Mouse (Mus musculus): ENCODE measurements at regions not wholly inside any gene's neighbourhood (a gene's known extent, or its start where the extent isn't known, plus 50 kb on each side); places are given as distances from the start of the nearest gene placed in this dataset.

DNA sequence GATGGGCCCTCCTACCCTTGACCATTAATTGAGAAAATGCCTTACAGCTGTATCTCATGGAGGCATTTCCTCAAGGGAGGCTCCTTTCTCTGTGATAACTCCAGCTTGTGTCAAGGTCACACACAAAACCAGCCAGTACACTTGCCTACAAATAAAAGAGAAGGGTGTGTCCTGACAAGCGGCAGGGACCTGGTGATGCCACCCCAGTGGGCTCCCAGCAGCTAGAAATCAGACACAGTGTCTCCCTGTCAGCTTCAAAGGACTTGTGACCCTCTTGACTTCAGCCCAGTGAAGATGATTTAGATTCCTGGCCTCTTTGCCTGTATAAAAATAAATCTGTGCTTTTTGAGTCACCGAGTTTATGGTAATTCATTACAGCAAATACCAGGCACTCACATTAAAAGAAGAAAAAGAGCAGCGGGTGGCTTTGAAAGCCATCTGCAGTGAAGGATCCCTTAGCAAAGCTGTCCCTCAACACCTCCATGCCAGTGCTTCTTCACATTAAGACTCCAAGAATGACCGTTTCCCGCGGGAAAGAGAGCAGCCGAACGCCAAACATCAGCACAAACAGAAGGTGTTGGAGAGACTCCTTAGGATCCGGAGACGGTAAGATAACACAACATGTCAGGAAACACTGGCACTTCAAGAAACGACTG is 273.5 kb downstream of the Gxylt1 start:
- TF ChIP-seq NANOG (IDR thresholded peaks at IDR 0.05; ENCODE audit: borderline replicate concordance, low read length) (no peak), POU5F1 (IDR thresholded peaks at IDR 0.05; ENCODE audit: borderline replicate concordance, low read length) (no peak)
- Histone ChIP-seq H3K4me1 (replicated peaks; ENCODE audit: low read depth, low read length) (peaks cover 66% of the 10 kb centered on the region), H3K36me3 (ENCODE audit: insufficient read depth, low read length) (no peaks in the 10 kb centered on the region), H3K4me3 (replicated peaks; ENCODE audit: low read length) (peak overlapping the region; percentile 80), H3K27me3 (ENCODE audit: insufficient read depth, low read length) (no peaks in the 10 kb centered on the region), H3K9me3 (ENCODE audit: low read length) (peaks cover 8% of the 10 kb centered on the region)

DNA sequence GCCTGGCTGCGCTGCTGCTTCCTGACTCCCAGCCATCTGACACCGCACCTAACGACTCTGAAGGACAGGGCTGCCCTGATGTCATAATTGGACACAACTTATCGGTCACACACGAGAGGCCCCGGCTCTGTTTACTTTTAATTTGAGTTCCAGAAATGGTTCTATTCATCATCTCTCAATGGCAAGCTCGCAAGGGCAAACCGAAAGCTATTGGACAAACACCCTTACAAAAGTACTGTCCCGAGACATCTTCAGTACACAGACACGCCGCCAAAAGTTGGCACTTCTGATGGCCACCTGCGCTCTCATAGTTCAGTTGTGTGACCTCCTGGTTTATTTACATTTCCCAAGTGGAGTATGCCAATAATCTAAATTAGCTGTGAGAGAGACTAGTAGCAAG is 274.9 kb downstream of the Gxylt1 start:
- TF ChIP-seq NANOG (IDR thresholded peaks at IDR 0.05; ENCODE audit: borderline replicate concordance, low read length) (no peak), CTCF (conservative IDR thresholded peaks at IDR 0.05; ENCODE audit: low read length) (no peak), POU5F1 (IDR thresholded peaks at IDR 0.05; ENCODE audit: borderline replicate concordance, low read length) (no peak)
- Histone ChIP-seq H3K4me3 (replicated peaks; ENCODE audit: low read length) (no peak overlapping the region), H3K27me3 (ENCODE audit: insufficient read depth, low read length) (no peaks in the 10 kb centered on the region), H3K4me1 (replicated peaks; ENCODE audit: low read depth, low read length) (peaks cover 54% of the 10 kb centered on the region), H3K36me3 (ENCODE audit: insufficient read depth, low read length) (no peaks in the 10 kb centered on the region), H3K9me3 (ENCODE audit: low read length) (peaks cover 8% of the 10 kb centered on the region)

DNA sequence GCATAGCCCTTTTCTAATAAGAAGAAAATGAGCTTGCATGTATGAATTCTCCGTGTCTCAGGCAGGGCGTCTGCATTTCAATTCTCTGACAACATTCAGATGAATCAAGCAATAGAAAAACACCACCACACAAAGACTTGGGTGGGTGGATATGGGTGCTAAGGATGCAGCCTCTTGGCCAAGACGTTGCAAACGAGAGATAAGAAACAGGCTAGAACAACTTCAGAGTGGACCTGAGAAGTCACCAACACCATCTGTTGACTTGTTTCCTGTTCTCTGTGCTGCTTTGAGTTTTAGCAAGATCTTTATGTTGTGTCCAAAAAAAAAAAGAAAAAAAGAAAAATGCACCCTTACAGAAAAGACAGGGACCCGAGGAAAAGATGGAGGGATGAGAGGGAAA is 277.0 kb downstream of the Gxylt1 start:
- H3K36me3 ChIP-seq (ENCODE audit: insufficient read depth, low read length) = no peaks in the 10 kb centered on the region
- no peak overlapping the region for H3K4me3 ChIP-seq (replicated peaks; ENCODE audit: low read length)
- H3K27me3 ChIP-seq (ENCODE audit: insufficient read depth, low read length) = peaks cover 3% of the 10 kb centered on the region; the same call in 1 of the 2 replicates
- H3K9me3 ChIP-seq (ENCODE audit: low read length) = peaks cover 8% of the 10 kb centered on the region
- H3K4me1 ChIP-seq (replicated peaks; ENCODE audit: low read depth, low read length) = peaks cover 32% of the 10 kb centered on the region
- TF ChIP-seq NANOG (IDR thresholded peaks at IDR 0.05; ENCODE audit: borderline replicate concordance, low read length) (no peak), POU5F1 (IDR thresholded peaks at IDR 0.05; ENCODE audit: borderline replicate concordance, low read length) (no peak)

DNA sequence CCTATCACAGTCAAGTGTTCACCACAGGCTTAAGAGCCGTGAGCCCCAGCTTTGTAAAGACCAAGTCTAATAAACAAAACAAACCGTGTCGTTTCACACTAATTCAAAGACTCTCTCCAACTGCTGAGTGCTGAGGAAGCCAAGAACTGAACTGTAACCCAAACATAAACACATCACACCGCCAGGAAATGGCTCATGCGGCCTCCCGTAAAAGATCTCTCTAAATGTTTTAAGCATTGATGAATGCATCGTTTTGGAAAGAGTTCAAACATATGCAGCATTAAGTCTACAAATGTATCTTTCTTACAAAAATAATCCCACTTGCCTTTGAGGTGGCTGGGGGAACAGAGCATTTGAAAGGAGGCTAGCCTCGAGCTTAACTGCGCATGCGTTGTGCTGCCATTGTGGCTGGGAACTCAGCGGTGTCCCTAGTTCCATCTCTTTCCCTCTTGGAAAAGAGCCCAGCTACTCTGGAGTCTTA is 280.7 kb downstream of the Gxylt1 start:
- TF ChIP-seq POU5F1 (IDR thresholded peaks at IDR 0.05; ENCODE audit: borderline replicate concordance, low read length) (no peak), CTCF (conservative IDR thresholded peaks at IDR 0.05; ENCODE audit: low read length) (no peak), NANOG (IDR thresholded peaks at IDR 0.05; ENCODE audit: borderline replicate concordance, low read length) (no peak)
- H3K9me3 ChIP-seq (ENCODE audit: low read length) = peaks cover 8% of the 10 kb centered on the region
- peaks cover 3% of the 10 kb centered on the region; the same call in 1 of the 2 replicates for H3K27me3 ChIP-seq (ENCODE audit: insufficient read depth, low read length)
- no peak overlapping the region for H3K4me3 ChIP-seq (replicated peaks; ENCODE audit: low read length)
- peaks cover under 1% of the 10 kb centered on the region for H3K4me1 ChIP-seq (replicated peaks; ENCODE audit: low read depth, low read length)
- H3K36me3 ChIP-seq (ENCODE audit: insufficient read depth, low read length) = no peaks in the 10 kb centered on the region

DNA sequence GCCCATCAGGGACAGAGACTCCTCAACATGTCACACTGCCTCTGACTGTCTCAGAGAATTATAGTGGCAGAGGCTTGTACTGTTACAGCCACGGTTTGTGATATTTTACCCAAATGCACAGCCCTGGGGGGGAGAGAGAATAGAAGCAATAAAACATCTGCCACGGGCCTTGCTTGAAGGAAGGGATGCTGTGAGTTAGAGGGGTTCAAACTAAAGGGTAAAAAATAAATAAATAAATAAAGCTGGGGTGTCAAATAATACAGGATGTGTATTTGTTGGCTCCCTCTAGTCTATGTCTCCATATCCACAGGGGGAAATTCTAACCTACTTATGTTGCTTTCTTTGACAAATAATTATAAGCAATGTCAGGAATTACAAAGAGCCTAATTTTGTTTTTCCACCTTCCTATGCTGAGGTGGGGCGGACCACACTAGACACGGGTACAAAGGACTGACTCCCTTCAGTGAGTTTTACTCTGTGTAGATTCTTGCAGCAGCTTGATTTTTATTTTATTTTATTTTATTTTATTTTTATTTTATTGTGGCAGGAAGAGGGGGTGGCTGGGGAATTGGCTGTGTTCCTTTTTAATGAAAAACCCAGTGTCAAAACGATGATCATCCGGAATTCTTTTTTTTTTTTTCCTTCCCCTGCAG is 281.3 kb downstream of the Gxylt1 start:
- no peak for TF ChIP-seq NANOG (IDR thresholded peaks at IDR 0.05; ENCODE audit: borderline replicate concordance, low read length)
- TF ChIP-seq POU5F1 (IDR thresholded peaks at IDR 0.05; ENCODE audit: borderline replicate concordance, low read length) = no peak
- no peak for TF ChIP-seq CTCF (conservative IDR thresholded peaks at IDR 0.05; ENCODE audit: low read length)
- Histone ChIP-seq H3K9me3 (ENCODE audit: low read length) (peaks cover 8% of the 10 kb centered on the region), H3K4me1 (replicated peaks; ENCODE audit: low read depth, low read length) (no peaks in the 10 kb centered on the region), H3K27me3 (ENCODE audit: insufficient read depth, low read length) (peaks cover 3% of the 10 kb centered on the region; the same call in 1 of the 2 replicates), H3K4me3 (replicated peaks; ENCODE audit: low read length) (no peak overlapping the region), H3K36me3 (ENCODE audit: insufficient read depth, low read length) (no peaks in the 10 kb centered on the region)

DNA sequence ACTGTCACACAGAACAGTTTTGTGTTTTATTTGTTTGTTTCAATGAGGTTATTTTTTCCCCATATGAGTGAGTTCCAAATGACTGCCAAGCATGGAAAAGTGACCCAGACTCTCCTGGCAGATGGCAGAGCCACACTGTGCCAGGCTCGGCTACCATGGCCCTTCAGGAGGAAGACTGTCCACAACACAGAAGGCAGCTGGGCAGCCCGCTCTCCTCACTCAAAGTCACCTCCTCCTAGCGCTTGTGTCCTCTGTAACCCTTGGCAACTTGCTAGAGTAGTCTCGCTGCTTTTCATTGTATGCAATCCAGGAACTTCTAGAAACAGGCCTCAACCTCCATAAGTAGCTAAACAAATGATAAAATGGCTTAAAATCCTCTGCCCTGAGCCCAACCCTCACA is 299.2 kb downstream of the Gxylt1 start:
- no peaks in the 10 kb centered on the region for H3K9me3 ChIP-seq (ENCODE audit: low read length)
- H3K4me3 ChIP-seq (replicated peaks; ENCODE audit: low read length) = no peak overlapping the region
- TF ChIP-seq CTCF (conservative IDR thresholded peaks at IDR 0.05; ENCODE audit: low read length) = no peak
- H3K4me1 ChIP-seq (replicated peaks; ENCODE audit: low read depth, low read length) = no peaks in the 10 kb centered on the region
- no peaks in the 10 kb centered on the region for H3K36me3 ChIP-seq (ENCODE audit: insufficient read depth, low read length)
- no peaks in the 10 kb centered on the region for H3K27me3 ChIP-seq (ENCODE audit: insufficient read depth, low read length)

DNA sequence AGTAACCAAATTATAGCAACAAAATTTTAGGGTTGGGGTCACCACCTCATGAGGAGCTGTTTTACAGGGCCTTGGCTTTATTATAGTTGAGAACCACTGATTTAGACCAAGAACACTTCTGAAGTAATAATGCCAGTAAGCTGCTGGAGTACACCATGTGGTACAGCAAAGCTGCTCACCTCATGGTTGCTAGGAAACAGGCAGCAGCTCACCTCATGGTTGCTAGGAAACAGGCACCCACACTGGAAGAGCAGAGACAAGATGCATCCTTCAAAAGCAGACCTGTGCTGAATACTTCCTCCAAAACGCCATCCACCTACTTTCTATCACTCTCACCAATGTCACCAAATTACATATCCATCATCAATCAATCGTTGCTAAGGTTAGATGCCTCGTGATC is 300.0 kb downstream of the Gxylt1 start:
- Histone ChIP-seq H3K36me3 (ENCODE audit: insufficient read depth, low read length) (no peaks in the 10 kb centered on the region), H3K9me3 (ENCODE audit: low read length) (no peaks in the 10 kb centered on the region), H3K4me3 (replicated peaks; ENCODE audit: low read length) (no peak overlapping the region), H3K27me3 (ENCODE audit: insufficient read depth, low read length) (no peaks in the 10 kb centered on the region), H3K4me1 (replicated peaks; ENCODE audit: low read depth, low read length) (0 out of 2 replicates have a peak, but pooled peaks cover under 1% of the 10 kb centered on the region)
- TF ChIP-seq NANOG (IDR thresholded peaks at IDR 0.05; ENCODE audit: borderline replicate concordance, low read length) = no peak
- TF ChIP-seq POU5F1 (IDR thresholded peaks at IDR 0.05; ENCODE audit: borderline replicate concordance, low read length) = no peak
- TF ChIP-seq CTCF (conservative IDR thresholded peaks at IDR 0.05; ENCODE audit: low read length) = no peak

DNA sequence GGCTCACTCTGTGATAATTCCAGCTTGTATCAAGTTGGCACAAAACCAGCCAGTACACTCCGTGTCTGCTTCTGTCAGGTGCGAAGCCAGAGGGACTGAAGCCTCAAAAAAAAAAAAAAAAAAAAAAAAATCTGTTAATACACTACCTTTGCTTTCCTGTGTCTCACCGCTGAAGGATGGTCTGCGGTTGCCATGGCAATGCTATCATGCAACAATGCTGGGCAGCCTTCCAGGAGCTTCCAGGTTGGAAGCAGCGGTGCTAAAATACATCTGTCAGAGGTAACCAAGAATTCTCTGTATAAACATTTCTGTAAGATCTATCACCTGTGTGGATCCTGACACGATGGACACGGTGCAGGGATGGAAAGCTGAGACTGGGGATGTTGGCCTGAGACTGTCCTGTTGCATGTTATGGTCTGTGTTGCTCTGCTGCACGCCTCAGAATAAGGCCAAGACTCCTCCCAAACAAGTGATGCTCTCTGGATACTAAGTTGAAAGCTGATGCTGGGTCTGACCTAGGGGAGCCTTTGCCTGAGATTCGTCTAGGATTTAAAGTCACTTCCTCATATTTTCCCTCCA is 301.2 kb downstream of the Gxylt1 start:
- peaks cover 8% of the 10 kb centered on the region for H3K27me3 ChIP-seq (ENCODE audit: insufficient read depth, low read length)
- H3K4me3 ChIP-seq (replicated peaks; ENCODE audit: low read length) = no peak overlapping the region
- no peaks in the 10 kb centered on the region for H3K36me3 ChIP-seq (ENCODE audit: insufficient read depth, low read length)
- H3K4me1 ChIP-seq (replicated peaks; ENCODE audit: low read depth, low read length) = 0 out of 2 replicates have a peak, but pooled peaks cover 3% of the 10 kb centered on the region
- no peaks in the 10 kb centered on the region for H3K9me3 ChIP-seq (ENCODE audit: low read length)
- TF ChIP-seq CTCF (conservative IDR thresholded peaks at IDR 0.05; ENCODE audit: low read length) = no peak
- TF ChIP-seq NANOG (IDR thresholded peaks at IDR 0.05; ENCODE audit: borderline replicate concordance, low read length) = no peak
- TF ChIP-seq POU5F1 (IDR thresholded peaks at IDR 0.05; ENCODE audit: borderline replicate concordance, low read length) = no peak

All from E14TG2a.4 (cell line).